Comparison of ENCODE assay signal across 17 mouse cellular contexts in genomic region chr5:111360546-111360945, GRCm38 (mm10). TPM values are rescaled to one million over a fixed set of nuclear protein-coding genes. Genes with fewer than 3 reads are reported as not detected.
DNase-seq lines count a peak whose midpoint lies in the region; ATAC-seq and TF ChIP-seq lines count a peak whose summit lies in the region.
"Had no signal": no experiment of that assay in that cellular context is flagged by ENCODE, and none has a peak within 500 bp of the region (broad histone marks: within the 10 kb centered on the region; RNA-seq: fewer than 3 reads in every experiment).

No protein-coding gene starts in this region.

- DNase-seq in heart, postnatal 0 days (ENCODE audit: low spot score) = no peak
- DNase-seq in heart, postnatal 36 days = no peak
- no peak for DNase-seq in liver, postnatal 0 days
- DNase-seq in liver (no peak), R1 (ENCODE audit: low read depth, low spot score) (peak; percentile 25)
- peak; percentile 6 to 9 for DNase-seq in B cell, adult 2 months
- DNase-seq in urinary bladder, postnatal 14 days (ENCODE audit: low spot score) = no peak
- DNase-seq: cerebellum, adult 18-20 months; gastrocnemius, postnatal 25 days; kidney, postnatal 25 days; right cerebral cortex, postnatal 14 days; thymus, postnatal 25 days had no signal

- H3K4me1 ChIP-seq in heart, postnatal 0 days (ENCODE audit: control insufficient read depth, insufficient read depth) = no peaks in the 10 kb centered on the region
- H3K4me1 ChIP-seq in liver, postnatal 0 days (ENCODE audit: insufficient read depth) = no peaks in the 10 kb centered on the region

- no peak overlapping the region for H3K9ac ChIP-seq in heart, postnatal 0 days (replicated peaks; ENCODE audit: low read depth, low read length)
- H3K9ac ChIP-seq in liver, postnatal 0 days (replicated peaks) = no peak overlapping the region
- H3K9ac ChIP-seq: embryonic facial prominence, embryonic 13.5 days; neural tube, embryonic 15.5 days had no signal

- intact Hi-C loops in heart, postnatal 36 days (cut with DNase I) = no loop called here

- 61% methylated on average over 5 of the region's 5 CpGs for WGBS in heart, postnatal 0 days
- WGBS in liver, postnatal 0 days (ENCODE audit: insufficient replicate concordance) = 84% methylated on average over 5 of the region's 5 CpGs

- no peak for ATAC-seq in heart, postnatal 0 days (ENCODE audit: insufficient read depth, low read depth)
- no peak for ATAC-seq in liver, postnatal 0 days

- H3K4me2 ChIP-seq in heart, postnatal 0 days (ENCODE audit: low read depth, low read length) = no peak overlapping the region
- no peak overlapping the region for H3K4me2 ChIP-seq in liver, postnatal 0 days (ENCODE audit: low read depth, low read length)
- H3K4me2 ChIP-seq: embryonic facial prominence, embryonic 13.5 days; liver, embryonic 11.5 days; neural tube, embryonic 15.5 days had no signal

- H3K4me3 ChIP-seq in heart, postnatal 0 days (ENCODE audit: low read depth, low read length) = no peak overlapping the region
- H3K4me3 ChIP-seq in liver, postnatal 0 days (ENCODE audit: low read depth, low read length) = no peak overlapping the region
- H3K4me3 ChIP-seq: embryonic facial prominence, embryonic 13.5 days; neural tube, embryonic 15.5 days had no signal

- H3K27ac ChIP-seq in heart, postnatal 0 days (ENCODE audit: low read depth) = no peak overlapping the region
- H3K27ac ChIP-seq in liver, postnatal 0 days (ENCODE audit: low read depth) = no peak overlapping the region
- H3K27ac ChIP-seq: macrophage; neural tube, embryonic 15.5 days had no signal

- peaks cover 71% of the 10 kb centered on the region for H3K36me3 ChIP-seq in heart, postnatal 0 days (replicated peaks; ENCODE audit: control insufficient read depth, insufficient read depth, low read length)
- H3K36me3 ChIP-seq in liver, postnatal 0 days (replicated peaks; ENCODE audit: insufficient read depth, low read length) = peaks cover 62% of the 10 kb centered on the region

- no peaks in the 10 kb centered on the region for H3K9me3 ChIP-seq in heart, postnatal 0 days (replicated peaks; ENCODE audit: control insufficient read depth, low read length)
- no peaks in the 10 kb centered on the region for H3K9me3 ChIP-seq in liver, postnatal 0 days (ENCODE audit: low read length)
- H3K9me3 ChIP-seq: embryonic facial prominence, embryonic 13.5 days; neural tube, embryonic 15.5 days had no signal

- no peak for TF ChIP-seq EP300 in heart, postnatal 0 days (IDR thresholded peaks at IDR 0.05; ENCODE audit: low read depth)
- TF ChIP-seq EP300 in liver, postnatal 0 days (IDR thresholded peaks at IDR 0.05; ENCODE audit: low read depth) = no peak

- peak; percentile 28 for TF ChIP-seq CTCF in heart, postnatal 0 days (IDR thresholded peaks at IDR 0.05; ENCODE audit: low read depth)
- peak; percentile 24 for TF ChIP-seq CTCF in liver, postnatal 0 days (IDR thresholded peaks at IDR 0.05; ENCODE audit: low read depth)

- no peaks in the 10 kb centered on the region for H3K27me3 ChIP-seq in heart, postnatal 0 days (ENCODE audit: control insufficient read depth, insufficient read depth, low read length)
- H3K27me3 ChIP-seq in liver, postnatal 0 days (ENCODE audit: insufficient read depth, low read length) = no peaks in the 10 kb centered on the region
- H3K27me3 ChIP-seq: embryonic facial prominence, embryonic 13.5 days; neural tube, embryonic 15.5 days had no signal

RNA-seq across cellular contexts. Expression of gene Pitpnb, which starts 30.0 kb away (rescaled TPM):
- 2.3 and 6.1 TPM in 2 replicates for total RNA-seq in heart, postnatal 0 days (2014; rRNA removed; ENCODE audit: low replicate concordance)
- 54.9 and 56.1 TPM in 2 replicates for polyA plus RNA-seq in heart, postnatal 0 days (2015; fragmentation: Nextera tagmentation; extraction: Ambion mirVana)
- total RNA-seq in heart, postnatal 36 days (2021) = 10 to 100 TPM; 41.7 to 45.3 TPM
- 37.6 and 40.2 TPM in 2 replicates for polyA plus RNA-seq in liver, postnatal 0 days (2015; fragmentation: Nextera tagmentation; extraction: Ambion mirVana)

RNA-seq across cellular contexts. Expression of gene Mn1, which starts 56.6 kb away (rescaled TPM):
- 11.0 and 16.4 TPM in 2 replicates for total RNA-seq in heart, postnatal 0 days (2014; rRNA removed; ENCODE audit: low replicate concordance)
- 3.9 and 4.5 TPM in 2 replicates for polyA plus RNA-seq in heart, postnatal 0 days (2015; fragmentation: Nextera tagmentation; extraction: Ambion mirVana)
- total RNA-seq in heart, postnatal 36 days (2021) = 10 to 100 TPM; 15.2 to 20.2 TPM
- polyA plus RNA-seq in liver, postnatal 0 days (2015; fragmentation: Nextera tagmentation; extraction: Ambion mirVana) = 1.00 and 1.4 TPM in 2 replicates
- total RNA-seq: monocyte, adult 5-6 weeks had no signal
- polyA plus RNA-seq: macrophage had no signal

Comparison
In these comparisons a context has a peak if more than half of its experiments do, and no peak if none do; other contexts are left out.
1. DNase-seq: peak in B cell, adult 2 months (2 of 2) and R1 (single experiment); none in heart, postnatal 0 days (single experiment), heart, postnatal 36 days (0 of 2), liver, postnatal 0 days (single experiment), liver (single experiment) and urinary bladder, postnatal 14 days (single experiment).